Comparison of ENCODE assay signal across 15 mouse cellular contexts in the genomic region with DNA sequence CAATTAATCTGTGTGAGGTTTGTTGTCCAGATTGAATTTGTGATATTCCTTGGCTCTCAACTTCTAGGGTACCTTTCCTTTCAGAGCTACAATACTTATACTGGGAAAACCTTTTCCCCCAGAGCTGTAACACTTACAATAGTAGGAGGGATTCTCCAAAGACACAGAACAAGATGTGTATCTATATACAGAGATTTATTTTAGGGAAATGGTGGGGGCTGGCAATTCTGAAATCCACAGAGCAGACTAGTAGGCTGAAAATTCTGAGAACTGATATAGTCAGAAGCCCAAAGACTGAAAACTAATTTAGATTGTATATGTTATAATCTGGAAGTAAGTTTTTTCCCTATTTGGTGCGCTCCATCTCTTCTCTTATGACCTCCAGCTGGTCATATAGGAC.
"Had no signal": no experiment of that assay in that cellular context is flagged by ENCODE, and none has a peak within 500 bp of the region (broad histone marks: within the 10 kb centered on the region; RNA-seq: fewer than 3 reads in every experiment).

No protein-coding gene starts in this region.

- DNase-seq: gastrocnemius, adult 2 months; gastrocnemius, postnatal 10 days; gastrocnemius, postnatal 25 days; heart, adult 18-20 months; heart, postnatal 10 days; heart, postnatal 4 days; kidney, adult 18-20 months; kidney, adult 8-10 months; kidney, postnatal 10 days; kidney, postnatal 4 days; liver had no signal

- ATAC-seq: hindbrain, embryonic 16.5 days; inflammation-experienced regulatory T-cells, adult 6 months; intestine, embryonic 15.5 days; intestine, postnatal 0 days had no signal
